Mouse (Mus musculus) lung, adult 2 months (tissue): ENCODE data around the gene Adamts2.

Experiments
- CTCF ChIP-seq: fragments of 200-500 bp; IDR thresholded peaks from 2 replicates; pipeline ENCODE4 v1.5.1; 2011; ENCODE audit warnings: mild to moderate bottlenecking, low read length, control low read depth; ENCODE audit not compliant: insufficient read depth
- POLR2A ChIP-seq: fragments of 200-500 bp; IDR thresholded peaks from 2 replicates; pipeline ENCODE4 v1.6.1; 2011; ENCODE audit warnings: low read depth, mild to moderate bottlenecking, control low read depth, low read length, borderline replicate concordance; ENCODE audit errors: extremely low read depth

DNA sequence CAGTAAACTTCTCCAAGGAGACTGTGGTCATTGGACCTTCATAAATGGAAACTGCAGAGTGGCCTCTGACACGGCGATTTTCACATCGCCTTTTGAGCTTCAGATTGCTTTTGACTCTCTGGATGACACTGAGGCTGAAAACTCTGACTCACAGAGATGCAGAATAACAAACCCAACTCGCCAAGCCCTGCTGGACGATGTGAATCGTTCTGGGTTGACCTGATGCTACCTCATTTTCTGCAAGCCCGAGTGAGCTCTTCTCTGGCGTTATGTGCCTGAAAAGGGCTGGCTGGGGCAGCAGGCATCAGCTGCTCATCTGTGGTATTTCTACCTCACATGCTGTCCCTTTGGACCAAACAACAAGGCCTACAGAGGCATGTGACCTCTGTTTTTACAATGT lies 98.6 kb downstream of the Adamts2 start:
- no peak for TF ChIP-seq CTCF
- no peak for TF ChIP-seq POLR2A
